Mouse (Mus musculus) liver, embryonic 11.5 days (tissue): ENCODE results near the gene Dohh. TPM values are rescaled to one million over a fixed set of nuclear protein-coding genes. Genes with fewer than 3 reads are reported as not detected.

Experiments used
- ATAC-seq: fragments of 200-750 bp; cut with Nextera tagmentation; replicated peaks from 2 replicates; pipeline ENCODE4 v1.8.0; 2017; ENCODE audit warnings: moderate number of reproducible peaks, mild to moderate bottlenecking, moderate TSS enrichment, moderate library complexity; ENCODE audit not compliant: low FRiP score
- DNase-seq: peaks from one replicate; pipeline ENCODE4 v3.0.0-alpha.2; 2017; ENCODE audit warnings: low spot score
- H3K27ac ChIP-seq: fragments of 300-500 bp; sonication (generic); 2 replicates; pipeline ENCODE4 v1.5.1; 2014; ENCODE audit warnings: mild to moderate bottlenecking, low read depth, low read length, control low read depth
- H3K27me3 ChIP-seq: fragments of 300-500 bp; sonication (generic); replicated peaks from 2 replicates; pipeline ENCODE4 v1.6.1; 2014; ENCODE audit warnings: low read length, mixed read lengths; ENCODE audit not compliant: control insufficient read depth, insufficient read depth
- H3K36me3 ChIP-seq: fragments of 300-500 bp; sonication (generic); 2 replicates; pipeline ENCODE4 v1.6.1; 2014; ENCODE audit warnings: mild to moderate bottlenecking, low read length, moderate library complexity, mixed read lengths; ENCODE audit not compliant: control insufficient read depth, insufficient read depth
- H3K4me1 ChIP-seq: fragments of 300-500 bp; sonication (generic); replicated peaks from 2 replicates; pipeline ENCODE4 v1.6.1; 2014; ENCODE audit warnings: low read length, mixed read lengths; ENCODE audit not compliant: control insufficient read depth, insufficient read depth
- H3K4me2 ChIP-seq: fragments of 300-500 bp; sonication (generic); 2 replicates; pipeline ENCODE4 v1.6.1; 2014; ENCODE audit warnings: mild to moderate bottlenecking, control low read depth, moderate library complexity
- H3K4me3 ChIP-seq: fragments of 300-500 bp; sonication (generic); 2 replicates; pipeline ENCODE4 v1.5.1; 2014; ENCODE audit warnings: low read depth, low read length, control low read depth
- H3K9ac ChIP-seq: fragments of 300-500 bp; sonication (generic); 2 replicates; pipeline ENCODE4 v1.6.1; 2014; ENCODE audit warnings: low read depth, low read length, control low read depth
- H3K9me3 ChIP-seq: fragments of 300-500 bp; sonication (generic); 2 replicates; pipeline ENCODE4 v1.6.1; 2016; ENCODE audit warnings: low read length, inconsistent platforms, mixed read lengths; ENCODE audit not compliant: control insufficient read depth
- WGBS: fragments of 180-500 bp; shearing (Covaris S2); extraction: QIAGEN DNeasy Blood & Tissue Kit; methylation state at CpG from one replicate; pipeline ENCODE4 v1.1.7; 2014; 5-methylcytosine and 5-hydroxymethylcytosine counted together
- polyA plus RNA-seq: library from polyadenylated mRNA; unstranded; fragments of >200 nt; fragmentation: Nextera tagmentation; extraction: Ambion mirVana; gene quantifications from 2 replicates; pipeline ENCODE4 v1.2.1, GENCODE M21; 2014

The Dohh gene
- polyA plus RNA-seq, 1 experiment from 2014 or later, result 97.4 TPM

- ATAC-seq (no peak), DNase-seq (no peak)
- Histone ChIP-seq H3K9ac (no peak overlapping the region), H3K27ac (no peak overlapping the region), H3K4me1 (peaks cover 15% of the 10 kb centered on the region), H3K4me3 (no peak overlapping the region), H3K9me3 (no peaks in the 10 kb centered on the region), H3K36me3 (peaks cover 8% of the 10 kb centered on the region; the same call in 1 of the 2 replicates), H3K27me3 (peaks cover 3% of the 10 kb centered on the region; the same call in 1 of the 2 replicates), H3K4me2 (no peak overlapping the region)
- 94% methylated on average over 4 of the region's 4 CpGs for WGBS
Observed at GRCm38 (mm10) chr10:81395865-81396264, 11.6 kb downstream of the Dohh start.

GRCm38 (mm10) chr10:81396749-81397148 is 12.5 kb downstream of the Dohh start:
- 79% methylated on average over 5 of the region's 5 CpGs for WGBS
- DNase-seq, result no peak
- Histone ChIP-seq H3K9me3 (no peaks in the 10 kb centered on the region), H3K4me1 (peaks cover 23% of the 10 kb centered on the region), H3K27ac (no peak overlapping the region), H3K4me3 (no peak overlapping the region), H3K36me3 (peaks cover 9% of the 10 kb centered on the region; the same call in 1 of the 2 replicates), H3K4me2 (no peak overlapping the region), H3K27me3 (peaks cover 3% of the 10 kb centered on the region; the same call in 1 of the 2 replicates), H3K9ac (no peak overlapping the region)
- ATAC-seq, result no peak

- 66% methylated on average over 5 of the region's 5 CpGs for WGBS
- no peak overlapping the region for H3K4me2 ChIP-seq
- no peak overlapping the region for H3K27ac ChIP-seq
- H3K9me3 ChIP-seq, result no peaks in the 10 kb centered on the region
- H3K4me3 ChIP-seq, result no peak overlapping the region
- DNase-seq (no peak), ATAC-seq (no peak)
- peaks cover 9% of the 10 kb centered on the region; the same call in 1 of the 2 replicates for H3K36me3 ChIP-seq
- H3K27me3 ChIP-seq, result peaks cover 3% of the 10 kb centered on the region; the same call in 1 of the 2 replicates
- H3K4me1 ChIP-seq, result peaks cover 28% of the 10 kb centered on the region
- no peak overlapping the region for H3K9ac ChIP-seq
Observed at GRCm38 (mm10) chr10:81399296-81399695, 15.1 kb downstream of the Dohh start.

GRCm38 (mm10) chr10:81399798-81400308 is 15.6 kb downstream of the Dohh start:
- H3K27ac ChIP-seq, result no peak overlapping the region
- peaks cover 9% of the 10 kb centered on the region; the same call in 1 of the 2 replicates for H3K36me3 ChIP-seq
- H3K4me3 ChIP-seq, result no peak overlapping the region
- H3K4me2 ChIP-seq, result no peak overlapping the region
- H3K9ac ChIP-seq, result no peak overlapping the region
- no peaks in the 10 kb centered on the region for H3K9me3 ChIP-seq
- DNase-seq (no peak), ATAC-seq (no peak)
- peaks cover 3% of the 10 kb centered on the region; the same call in 1 of the 2 replicates for H3K27me3 ChIP-seq
- WGBS, result 78% methylated on average over 18 of the region's 18 CpGs
- peaks cover 28% of the 10 kb centered on the region for H3K4me1 ChIP-seq

- Histone ChIP-seq H3K4me2 (0 out of 2 replicates have a peak overlapping the region, but pooled peaks have one; percentile 4), H3K36me3 (peaks cover 9% of the 10 kb centered on the region; the same call in 1 of the 2 replicates), H3K27me3 (peaks cover 3% of the 10 kb centered on the region; the same call in 1 of the 2 replicates), H3K4me1 (peaks cover 31% of the 10 kb centered on the region), H3K4me3 (no peak overlapping the region), H3K27ac (no peak overlapping the region), H3K9ac (no peak overlapping the region), H3K9me3 (no peaks in the 10 kb centered on the region)
- WGBS, result 61% methylated on average over 22 of the region's 22 CpGs
- no peak for ATAC-seq
- no peak for DNase-seq
Observed at GRCm38 (mm10) chr10:81400371-81401204, 16.4 kb downstream of the Dohh start.

- peak overlapping the region; percentile 60; the same call in 1 of the 2 replicates for H3K27ac ChIP-seq
- no peak for DNase-seq
- no peak for ATAC-seq
- H3K4me3 ChIP-seq, result no peak overlapping the region; the same call in 1 of the 2 replicates
- H3K4me1 ChIP-seq, result peaks cover 34% of the 10 kb centered on the region
- H3K4me2 ChIP-seq, result peak overlapping the region; percentile 48; the same call in 1 of the 2 replicates
- H3K9me3 ChIP-seq, result no peaks in the 10 kb centered on the region
- H3K36me3 ChIP-seq, result peaks cover 9% of the 10 kb centered on the region; the same call in 1 of the 2 replicates
- 33% methylated on average over 10 of the region's 10 CpGs for WGBS
- H3K9ac ChIP-seq, result peak overlapping the region; percentile 6; the same call in 1 of the 2 replicates
- peaks cover 5% of the 10 kb centered on the region for H3K27me3 ChIP-seq
Observed at GRCm38 (mm10) chr10:81401205-81401520, 16.9 kb downstream of the Dohh start.

GRCm38 (mm10) chr10:81401521-81402226 is 17.4 kb downstream of the Dohh start:
- peak overlapping the region; percentile 6; the same call in 1 of the 2 replicates for H3K9ac ChIP-seq
- H3K36me3 ChIP-seq, result peaks cover 9% of the 10 kb centered on the region; the same call in 1 of the 2 replicates
- H3K4me3 ChIP-seq, result peak overlapping the region; percentile 17; the same call in 1 of the 2 replicates
- peak overlapping the region; percentile 48 for H3K4me2 ChIP-seq
- peak overlapping the region; percentile 60 for H3K27ac ChIP-seq
- H3K9me3 ChIP-seq, result no peaks in the 10 kb centered on the region
- ATAC-seq (peak; percentile 79), DNase-seq (peak; percentile 76)
- WGBS, result 6% methylated on average over 18 of the region's 18 CpGs
- H3K27me3 ChIP-seq, result peaks cover 10% of the 10 kb centered on the region
- H3K4me1 ChIP-seq, result peaks cover 39% of the 10 kb centered on the region

- Histone ChIP-seq H3K27me3 (peaks cover 16% of the 10 kb centered on the region), H3K36me3 (peaks cover 9% of the 10 kb centered on the region; the same call in 1 of the 2 replicates), H3K4me2 (peak overlapping the region; percentile 48), H3K4me1 (peaks cover 45% of the 10 kb centered on the region), H3K9ac (no peak overlapping the region), H3K9me3 (no peaks in the 10 kb centered on the region), H3K27ac (peak overlapping the region; percentile 60), H3K4me3 (no peak overlapping the region)
- DNase-seq (no peak), ATAC-seq (no peak)
- 22% methylated on average over 7 of the region's 7 CpGs for WGBS
Observed at GRCm38 (mm10) chr10:81402227-81402765, 18.1 kb downstream of the Dohh start.
